Mouse (Mus musculus): ENCODE results near the gene Vps33b.

DNA sequence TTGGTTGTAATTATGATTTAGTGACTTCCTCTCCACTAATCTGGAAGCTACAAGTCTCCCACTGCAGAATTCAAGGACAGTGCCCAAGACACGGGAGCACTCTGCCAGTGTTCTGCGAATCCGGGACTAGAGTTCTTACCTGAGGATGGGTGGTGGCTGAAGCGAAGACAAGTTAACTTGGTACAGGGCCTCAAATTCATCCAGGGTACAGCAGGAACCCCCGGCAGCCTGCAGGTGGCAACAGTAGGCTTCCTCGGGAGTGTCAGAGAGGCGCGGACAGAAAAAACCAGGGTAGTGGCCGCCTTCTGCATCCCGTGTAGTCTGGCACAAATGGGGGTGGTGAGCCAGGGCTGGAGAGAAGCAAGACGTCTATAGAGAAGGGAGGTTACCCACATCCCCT lies 71.3 kb downstream of the Vps33b start, which contains the start of gene Unc45a:
- peak; percentile 81 for TF ChIP-seq CTCF (IDR thresholded peaks at IDR 0.05)
- TF ChIP-seq EP300 (IDR thresholded peaks at IDR 0.05) = no peak
